Mouse (Mus musculus) MN1 (cell line): ENCODE measurements around the gene Cort.
"Not testable (repeated sequence)": the region's sequence is repeated elsewhere in the genome, so short reads cannot be mapped to it uniquely, and the experiment has no call there.

ENCODE experiments used
- DNase-seq: peaks from one replicate; pipeline ENCODE4 v3.0.0-alpha.2; 2016; ENCODE audit warnings: low spot score

Cort gene

DNA sequence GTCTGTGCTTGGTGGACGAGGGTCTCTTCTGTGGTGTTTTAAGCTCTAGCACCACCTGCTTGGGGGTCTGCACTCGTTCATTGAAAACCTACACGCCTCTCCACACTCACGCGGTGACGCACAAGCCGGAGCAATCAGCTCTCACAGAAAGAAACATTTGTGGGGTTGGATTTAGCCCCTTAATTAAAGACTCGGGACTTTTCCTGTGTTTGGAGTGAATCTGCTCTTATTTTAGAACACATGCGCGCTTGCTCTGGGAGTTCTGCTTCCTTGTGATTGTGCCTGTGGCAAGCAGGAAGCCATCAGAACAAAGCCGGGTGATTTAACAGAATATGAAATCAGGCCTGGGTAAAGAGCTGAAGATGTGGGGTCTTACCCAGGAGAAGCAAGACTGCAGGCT lies at the start of gene Cort:
Cort (minus strand) TSS at position 101 of the 400 bp plus-strand sequence.
- no peak for DNase-seq

DNA sequence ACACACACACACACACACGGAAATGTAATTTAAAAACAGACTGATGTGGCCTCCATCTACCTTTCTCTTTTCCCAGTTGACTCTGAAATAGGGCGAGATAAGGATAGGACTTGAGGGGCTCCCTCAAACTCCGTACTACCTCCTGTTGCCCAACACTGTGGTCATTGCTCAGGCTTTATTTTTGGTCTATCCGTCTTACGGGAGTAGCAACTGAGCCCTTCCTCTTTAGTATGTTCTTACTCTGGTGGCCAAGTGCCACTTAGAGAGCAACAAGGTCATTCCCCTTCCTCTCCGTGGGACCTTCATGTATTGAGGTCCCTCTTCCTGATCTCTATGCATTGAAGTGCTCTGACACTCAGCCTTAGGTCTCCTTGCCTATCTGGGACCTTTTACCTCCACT lies 47.1 kb upstream of the Cort start:
- DNase-seq: no peak

DNA sequence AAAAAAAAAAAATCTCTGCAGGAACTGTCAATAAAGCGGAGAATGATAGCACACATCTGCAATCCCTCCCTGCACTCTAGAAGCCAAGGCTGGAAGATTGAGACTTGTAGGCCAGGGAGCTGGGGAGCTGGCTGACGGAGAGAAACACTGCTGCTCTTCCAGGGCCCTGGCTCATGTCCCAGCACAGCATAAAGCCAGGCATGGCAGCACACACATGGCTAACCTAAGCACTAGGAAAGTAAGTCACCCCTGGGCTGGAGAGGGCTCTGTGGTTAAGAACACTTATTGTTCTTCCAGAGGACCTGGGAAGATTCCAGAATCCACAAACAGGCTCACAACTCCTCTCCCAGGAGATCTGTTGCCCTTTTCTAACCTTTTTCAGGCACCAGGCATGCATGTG lies 46.1 kb upstream of the Cort start:
- DNase-seq: peak; percentile 79

DNA sequence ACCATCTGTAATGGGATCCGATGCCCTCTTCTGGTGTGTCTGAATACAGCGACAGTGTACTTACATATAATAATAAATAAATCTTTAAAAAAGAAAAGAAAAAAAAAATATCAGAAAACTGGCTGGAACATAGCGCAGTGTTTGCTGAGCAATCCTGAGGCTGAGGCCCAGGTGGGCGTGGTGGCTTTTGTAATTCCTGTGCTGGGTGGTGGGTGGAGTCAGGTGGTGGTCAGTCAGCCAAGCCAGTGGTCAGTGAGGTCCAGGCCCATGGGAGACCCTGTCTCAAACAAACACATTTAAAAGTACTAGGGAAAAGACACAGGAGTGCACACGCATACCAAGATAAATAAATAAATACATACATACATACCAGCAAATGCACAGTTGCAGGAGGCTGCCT lies 45.5 kb upstream of the Cort start:
- no peak for DNase-seq

DNA sequence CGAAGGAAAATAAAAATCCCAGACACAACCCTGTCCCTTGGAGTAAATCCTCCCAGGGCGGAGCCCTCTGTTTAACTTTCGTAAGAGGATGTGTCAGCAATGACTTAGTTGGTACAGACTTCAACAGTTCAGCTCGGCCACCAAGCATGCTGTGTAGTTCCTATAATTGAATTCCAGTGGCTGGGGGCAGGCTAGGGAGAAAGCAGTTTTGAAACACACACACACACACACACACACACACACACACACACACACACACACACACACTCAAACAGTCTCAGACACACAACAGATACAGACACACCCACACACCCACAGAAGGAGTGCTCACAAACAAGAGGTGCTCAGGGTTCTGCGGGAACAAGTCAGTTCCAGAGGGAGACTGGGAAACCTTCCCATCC lies 45.0 kb upstream of the Cort start:
- DNase-seq: peak; percentile 30

DNA sequence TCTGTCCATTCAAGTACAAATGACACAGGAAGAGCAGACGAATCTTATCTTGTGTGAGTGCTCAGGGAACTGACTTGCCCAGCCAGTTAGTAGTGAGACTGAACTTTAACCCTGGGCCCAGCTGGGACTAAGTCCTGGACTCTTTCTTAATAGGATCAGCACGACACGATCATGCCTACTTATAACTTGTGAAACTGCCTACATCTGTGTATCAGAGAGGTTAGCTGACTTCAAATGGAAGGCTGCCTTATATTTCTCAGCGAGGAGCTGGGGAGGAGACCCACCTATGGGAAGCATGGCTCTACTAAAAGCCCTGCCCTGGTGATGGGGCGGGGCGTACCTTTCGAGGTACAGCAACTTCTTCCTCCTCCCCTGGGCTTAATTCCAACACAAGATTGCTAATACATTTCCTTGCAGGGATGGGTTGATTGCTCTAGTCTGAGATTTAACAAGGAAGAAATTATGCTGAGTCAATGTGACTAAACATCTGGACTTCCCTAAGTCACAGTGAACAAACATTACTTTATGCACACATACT lies 43.9 kb upstream of the Cort start:
- DNase-seq: peak; percentile 74

DNA sequence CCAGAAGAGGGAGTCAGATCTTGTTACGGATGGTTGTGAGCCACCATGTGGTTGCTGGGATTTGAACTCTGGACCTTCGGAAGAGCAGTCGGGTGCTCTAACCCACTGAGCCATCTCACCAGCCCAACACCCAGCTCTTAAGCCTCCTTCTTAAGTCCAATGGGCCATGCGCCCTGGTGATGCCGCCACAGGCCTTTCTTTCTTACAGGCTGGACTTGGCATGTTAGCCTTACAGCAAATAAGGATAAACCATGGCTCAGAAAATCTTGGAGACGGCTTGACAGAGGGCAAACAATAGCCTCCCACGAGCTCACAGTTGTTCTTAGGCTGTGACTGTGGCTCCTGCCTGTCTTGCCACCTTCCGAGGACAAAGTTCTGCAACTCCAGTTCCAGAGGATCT lies 43.4 kb upstream of the Cort start:
- not testable (repeated sequence) for DNase-seq

DNA sequence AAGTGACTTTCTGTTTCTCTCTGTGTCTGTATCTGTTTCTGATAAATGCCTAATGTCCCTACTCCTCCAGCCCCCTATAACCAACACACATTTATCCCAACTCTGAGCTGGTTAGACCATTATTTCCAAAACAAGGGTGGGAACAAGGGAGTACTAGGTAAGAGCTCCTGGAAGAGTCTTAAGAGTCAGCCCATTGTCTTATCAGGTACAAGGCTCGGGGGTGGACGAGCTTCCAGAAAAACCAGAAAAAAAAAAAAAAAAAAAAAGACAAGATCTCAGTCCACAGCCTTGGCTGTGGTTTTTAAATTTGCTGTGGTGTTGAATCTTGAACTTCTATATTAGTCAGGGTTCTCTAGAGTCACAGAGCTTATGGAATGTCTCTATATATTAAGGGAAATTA lies 41.5 kb upstream of the Cort start:
- no peak for DNase-seq

DNA sequence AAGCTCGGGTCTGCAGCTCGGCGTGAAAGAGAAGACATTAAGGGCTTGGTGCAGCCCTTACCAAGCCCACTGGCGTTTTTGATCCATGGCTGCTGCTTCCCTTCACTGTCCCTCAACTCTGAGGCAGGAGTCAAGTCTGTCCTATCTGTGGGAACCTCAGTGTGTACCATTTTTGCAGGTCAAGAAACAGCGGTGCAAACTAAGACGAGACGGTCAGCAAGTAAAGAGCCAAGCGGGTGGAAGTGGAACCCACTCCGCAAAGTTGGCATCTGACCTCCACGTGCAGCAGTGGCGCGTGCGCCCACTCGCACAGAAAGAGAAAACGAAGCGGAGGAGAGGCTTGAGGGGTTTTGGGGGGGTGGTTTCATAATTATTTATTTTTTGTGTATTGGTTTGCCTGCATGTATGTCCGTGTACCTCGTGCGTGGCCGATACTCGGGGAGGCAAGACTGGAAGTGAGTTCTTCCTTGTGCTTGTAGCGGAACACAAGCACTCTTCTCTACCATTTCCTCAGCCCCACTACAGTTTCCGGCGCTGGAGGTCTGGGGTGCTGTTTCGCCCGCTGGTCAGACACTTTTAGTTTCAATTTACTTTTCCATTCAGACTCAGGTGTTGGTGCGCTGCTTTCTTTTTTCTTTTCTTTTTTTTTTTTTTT lies 40.5 kb upstream of the Cort start:
- DNase-seq: peak; percentile 42

DNA sequence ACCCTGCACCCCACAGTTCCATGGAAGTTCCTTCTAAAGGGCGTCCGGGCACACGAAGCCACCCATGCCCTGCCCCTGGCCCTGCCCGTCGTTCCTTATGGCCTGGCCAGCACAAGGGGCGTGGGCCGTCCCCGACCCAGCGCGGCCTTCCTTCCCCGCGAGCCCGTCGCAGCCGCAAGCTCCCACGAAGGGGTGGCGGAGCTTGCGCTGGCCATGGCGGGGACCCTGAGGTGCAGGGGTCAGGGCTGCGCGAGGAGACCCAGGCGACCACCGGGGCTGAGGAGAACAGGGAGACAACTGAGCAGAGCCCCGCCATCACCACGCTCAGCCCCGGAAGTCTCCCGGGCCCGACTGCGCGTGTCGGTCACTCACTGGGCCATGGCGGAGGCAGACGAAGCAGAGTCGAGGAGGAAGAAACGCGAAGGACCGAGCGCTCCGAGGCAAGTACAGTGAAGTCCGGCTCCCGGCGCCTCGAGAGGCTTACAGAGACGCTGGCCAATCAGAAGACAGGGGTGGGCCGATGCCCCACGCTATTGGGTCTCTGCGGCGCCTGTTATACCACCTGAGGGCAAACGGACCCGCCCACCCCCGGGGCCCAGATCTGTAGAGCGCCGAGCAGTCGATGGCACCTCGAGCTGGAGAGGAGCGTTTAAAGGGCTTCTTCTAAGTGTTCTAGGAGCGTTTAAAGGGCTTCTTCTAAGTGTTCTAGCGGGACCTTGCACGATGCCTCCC lies 39.8 kb upstream of the Cort start, which contains the start of gene Pgd:
Pgd (minus strand) TSS at position 557 of the 732 bp plus-strand sequence.
- DNase-seq: peak; percentile 97

DNA sequence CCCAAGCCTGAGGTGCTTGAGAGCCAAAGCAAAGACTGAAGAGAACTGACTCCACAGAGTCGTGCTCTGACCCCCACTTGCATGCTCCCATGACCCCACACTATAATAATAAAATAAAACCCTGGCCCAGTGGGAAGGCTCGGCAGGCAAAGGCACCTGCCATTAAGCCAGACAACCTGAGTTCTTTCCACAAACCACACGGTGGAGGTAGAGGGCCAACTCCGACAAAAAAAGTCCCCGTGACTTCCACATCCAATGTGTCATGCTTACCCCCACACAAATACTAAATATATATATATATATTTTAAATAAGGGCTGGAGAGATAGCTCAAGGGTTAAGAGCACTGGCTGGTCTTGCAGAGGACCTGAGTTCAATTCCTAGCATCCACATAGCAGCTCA lies 37.6 kb upstream of the Cort start:
- no peak for DNase-seq

DNA sequence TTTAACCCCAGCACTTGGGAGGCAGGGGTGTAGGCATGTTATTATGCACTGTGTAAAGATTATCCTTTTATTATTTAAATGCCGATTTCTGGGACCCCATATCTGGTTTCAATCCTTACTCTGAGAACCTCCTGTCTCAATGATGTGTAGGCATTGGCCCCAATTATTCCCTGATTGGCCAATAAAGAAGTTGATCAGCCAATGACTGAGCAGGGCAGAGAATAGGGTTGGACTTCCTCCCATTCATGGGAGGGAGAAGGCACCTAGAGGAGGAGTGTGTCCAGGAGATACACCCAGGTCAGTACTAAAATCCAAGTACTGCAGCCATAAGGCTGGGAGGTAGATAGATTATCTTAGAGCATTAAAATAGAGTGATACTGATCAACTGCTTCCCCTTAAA lies 36.6 kb upstream of the Cort start:
- DNase-seq: no peak

DNA sequence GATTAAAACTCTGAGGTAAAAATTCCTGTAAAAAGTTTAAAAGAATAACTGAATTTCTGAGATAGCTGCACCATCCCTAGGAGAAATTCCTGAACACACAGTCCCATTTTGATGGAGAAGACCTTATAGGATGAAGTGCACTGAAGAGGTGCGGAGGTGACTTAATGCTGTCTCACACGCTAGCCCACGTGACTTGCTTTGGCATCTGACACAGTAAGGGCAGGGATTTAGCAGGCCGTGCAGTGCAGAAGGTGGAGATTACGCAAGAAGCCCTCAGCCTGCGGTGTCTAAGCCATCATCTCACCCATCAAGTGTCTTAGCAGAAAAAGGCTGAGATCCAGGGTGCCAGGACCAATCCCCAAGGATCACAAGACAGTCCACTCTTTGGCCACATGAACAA lies 34.6 kb upstream of the Cort start:
- no peak for DNase-seq

DNA sequence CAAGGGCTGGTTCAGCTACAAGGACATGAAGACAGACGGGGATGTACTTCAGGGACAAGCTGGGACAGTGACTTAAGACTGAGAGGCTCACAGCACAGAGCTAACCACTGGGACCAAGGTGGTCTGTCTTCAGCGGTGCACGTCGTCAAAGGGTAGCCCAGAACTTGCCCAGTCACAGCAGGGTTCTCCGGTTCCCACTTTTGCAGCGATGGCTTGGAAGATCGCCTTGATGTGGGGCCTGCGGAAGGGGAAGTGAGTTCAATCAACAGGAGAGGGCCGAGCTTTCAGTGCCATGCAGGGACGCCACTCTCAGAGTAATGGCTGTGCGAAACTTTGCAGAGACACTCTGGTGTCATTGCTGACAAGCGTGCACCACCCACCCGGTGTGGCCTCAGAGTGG lies 33.3 kb upstream of the Cort start:
- no peak for DNase-seq

DNA sequence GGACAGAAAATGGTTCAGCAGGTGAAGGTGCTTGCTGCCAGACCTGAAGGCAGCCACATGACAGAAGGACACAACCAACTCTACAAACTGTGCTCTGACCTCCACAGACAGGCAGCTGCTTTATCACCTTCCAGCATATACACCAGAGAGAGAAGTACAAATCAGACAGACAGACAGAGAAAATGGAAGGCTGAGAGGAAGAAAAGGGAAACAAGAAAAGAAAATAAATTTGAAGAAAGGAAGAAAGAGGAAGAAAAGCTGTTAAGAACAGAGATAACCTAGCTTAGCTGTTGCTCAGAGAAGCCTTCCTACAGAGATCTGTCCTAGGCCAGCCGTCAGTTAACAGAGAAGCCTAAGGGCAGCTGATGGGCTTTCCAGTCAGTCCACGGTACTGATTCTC lies 32.6 kb upstream of the Cort start:
- DNase-seq: no peak

DNA sequence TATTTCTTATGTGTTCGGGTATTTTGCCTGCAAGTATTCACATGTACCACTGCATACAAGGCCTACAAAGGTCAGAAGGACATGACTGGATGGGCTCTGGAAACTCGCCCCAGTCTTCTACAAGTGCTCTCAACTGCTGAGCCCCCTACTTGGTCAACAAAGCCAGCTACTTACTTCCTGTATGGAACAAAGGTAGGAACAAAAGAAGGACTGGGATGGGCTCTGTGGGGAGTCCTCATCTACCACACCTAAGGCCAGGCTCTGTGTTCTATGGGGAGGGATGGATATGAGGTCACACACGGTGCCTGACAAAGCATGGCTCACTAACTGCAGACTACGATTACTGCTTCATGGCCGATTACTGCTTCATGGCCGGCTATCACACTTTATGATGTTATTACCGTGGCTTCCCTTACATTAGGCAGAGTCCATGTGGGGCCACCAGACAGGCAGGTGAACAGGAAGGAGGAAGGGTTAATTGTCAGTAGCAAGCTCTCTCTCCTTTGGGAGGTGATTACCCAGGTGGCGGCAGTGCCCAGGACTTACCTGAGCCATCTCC lies 30.9 kb upstream of the Cort start:
- DNase-seq: no peak

DNA sequence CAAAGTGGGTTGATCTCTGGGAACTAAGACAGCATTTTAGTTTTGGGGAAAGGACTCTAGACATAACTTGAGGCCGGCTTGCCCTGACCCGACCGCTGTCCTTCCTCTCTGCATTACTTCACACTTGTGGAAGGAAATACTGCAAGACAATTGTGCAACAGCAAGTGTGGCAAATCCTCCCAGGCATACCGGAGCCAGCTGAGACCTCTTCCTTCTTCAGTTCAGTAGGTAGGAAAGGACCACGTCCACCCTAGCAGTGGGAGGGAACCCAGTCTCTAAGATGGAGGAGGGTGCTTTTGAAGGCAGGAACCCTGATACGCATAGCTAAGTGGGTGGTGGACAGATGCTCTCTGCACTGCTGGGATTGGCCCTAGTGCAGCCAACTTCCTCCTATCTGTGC lies 29.1 kb upstream of the Cort start:
- no peak for DNase-seq

DNA sequence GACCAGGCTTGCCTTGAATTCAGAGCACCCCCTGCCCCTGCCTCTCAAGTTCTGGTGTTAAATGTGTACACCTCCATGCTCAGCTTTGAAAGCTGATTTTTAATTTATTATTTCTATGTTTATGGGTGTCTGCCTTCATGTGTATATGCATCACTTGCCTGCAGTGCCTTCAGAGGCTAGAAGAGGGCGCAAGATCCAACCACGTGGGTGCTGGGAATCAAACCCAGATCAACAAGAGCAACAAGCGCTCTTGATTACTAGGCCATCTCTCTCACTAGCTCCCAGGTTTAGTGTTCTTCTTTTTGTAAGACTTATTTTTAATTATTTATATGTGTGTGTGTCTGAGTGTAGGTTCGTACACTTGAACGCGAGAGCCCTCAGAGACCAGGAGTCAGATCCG lies 28.3 kb upstream of the Cort start:
- no peak for DNase-seq

DNA sequence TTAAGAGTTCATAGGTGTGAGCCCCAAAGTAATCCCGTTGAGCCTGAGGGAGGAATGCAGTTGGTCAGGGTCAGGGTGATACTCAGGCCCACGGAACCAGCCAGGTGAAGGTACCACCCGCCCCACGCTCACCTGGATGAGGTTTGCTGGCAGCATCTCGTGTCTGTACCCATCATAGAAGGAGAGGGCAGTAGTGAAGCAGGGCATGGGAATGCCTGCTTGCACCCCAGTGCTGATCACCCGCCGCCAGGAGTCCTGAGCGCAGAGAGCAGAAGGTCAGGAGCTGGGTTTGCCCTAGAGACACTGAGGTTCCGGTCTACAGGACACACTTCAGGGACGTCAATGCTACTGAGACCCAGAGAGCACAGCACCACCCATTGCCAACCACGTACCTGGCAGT lies 24.2 kb upstream of the Cort start:
- DNase-seq: no peak

DNA sequence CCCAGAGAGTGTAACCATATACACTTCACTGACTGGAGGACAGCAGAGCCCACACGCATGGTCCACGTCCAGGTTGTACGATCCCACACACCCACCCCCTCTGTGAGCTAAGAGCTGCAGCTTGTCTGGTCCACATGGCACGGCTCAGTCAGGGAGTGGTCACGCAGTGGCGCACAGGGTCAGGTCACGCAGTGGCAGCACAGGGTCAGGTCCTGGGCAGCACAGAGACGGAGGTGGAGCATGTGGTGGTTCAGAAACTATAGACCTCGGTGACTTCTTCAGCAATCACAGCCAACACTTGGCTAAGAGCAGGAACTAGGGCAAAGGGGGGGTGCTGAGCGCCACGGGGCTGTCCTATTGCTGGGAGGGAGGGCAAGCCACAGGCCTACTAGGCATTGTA lies 23.7 kb upstream of the Cort start:
- DNase-seq: no peak

DNA sequence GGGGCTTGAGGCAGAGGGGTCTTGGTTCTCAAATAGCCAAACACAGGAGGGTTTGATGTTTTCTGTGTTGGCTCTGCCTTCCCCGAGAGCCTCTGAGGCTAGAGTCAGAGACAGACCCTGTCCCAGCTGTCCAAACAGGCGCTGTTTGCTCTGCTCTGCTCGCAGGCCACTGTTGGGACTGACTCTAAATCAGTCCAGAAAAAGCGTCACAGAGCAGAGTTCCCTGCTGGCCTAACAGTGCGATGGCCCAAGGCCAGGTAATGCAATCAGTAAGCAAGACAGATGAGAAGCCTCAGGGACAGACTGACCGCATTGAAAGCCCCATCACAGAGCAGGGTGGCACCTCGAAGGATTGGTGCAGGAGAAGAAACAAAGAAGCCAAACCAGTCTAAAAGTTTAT lies 23.0 kb upstream of the Cort start:
- peak; percentile 29 for DNase-seq

DNA sequence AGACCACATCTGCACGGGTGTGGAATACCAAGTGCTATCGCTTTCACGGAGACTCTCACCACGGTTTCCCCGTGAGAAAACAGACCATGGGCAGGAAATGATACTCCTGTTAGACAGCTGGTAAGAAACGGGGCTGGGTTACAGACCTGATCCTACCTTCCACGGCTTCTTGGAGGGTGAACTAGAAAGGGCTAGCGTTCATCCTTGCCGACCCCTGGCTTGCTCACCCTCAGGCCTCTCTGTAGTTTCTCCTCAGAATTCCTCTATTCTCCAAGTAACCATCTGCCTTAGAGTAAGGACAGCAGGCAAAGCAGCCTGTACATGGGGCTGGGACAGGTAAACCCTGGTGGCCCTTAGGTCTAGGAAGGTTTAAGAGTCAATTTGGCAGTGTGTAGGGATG lies 22.6 kb upstream of the Cort start:
- DNase-seq: no peak

DNA sequence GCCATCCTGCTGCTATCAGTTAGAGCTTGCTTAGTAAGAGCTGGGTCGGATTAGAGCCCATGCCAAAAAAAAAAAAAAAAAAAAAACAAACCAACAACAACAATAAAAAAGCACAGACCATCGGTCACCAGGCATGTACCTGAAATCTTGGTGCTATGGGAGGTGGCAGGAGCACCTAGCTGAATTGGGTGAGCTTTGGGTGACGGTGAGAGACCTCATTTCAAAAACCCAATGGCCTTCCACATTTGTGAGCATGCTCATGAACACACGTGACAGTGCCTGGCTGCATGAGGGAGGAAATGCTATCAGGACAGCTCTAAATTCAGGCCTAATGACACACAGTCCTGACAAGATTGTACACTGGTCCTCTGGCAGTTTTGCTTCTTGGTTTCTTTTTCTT lies 21.5 kb upstream of the Cort start:
- DNase-seq: no peak
